Mouse (Mus musculus) adrenal gland, adult 2 months (tissue): ENCODE data around the gene Zfp646. TPM values are rescaled to one million over a fixed set of nuclear protein-coding genes. Genes with fewer than 3 reads are reported as not detected.
"Not testable (repeated sequence)": the region's sequence is repeated elsewhere in the genome, so short reads cannot be mapped to it uniquely, and the experiment has no call there.

Experiments used
- DNase-seq: peaks from one replicate; pipeline ENCODE4 v3.0.0; 2021
- long read RNA-seq: library from polyadenylated mRNA; stranded (forward); transcript quantifications from one replicate; pipeline ENCODE4 v2.0.0, GENCODE M21; 2021
- polyA plus RNA-seq: library from polyadenylated mRNA; depleted of rRNA; stranded (reverse); fragments of >200 nt; gene quantifications from 2 replicates; pipeline ENCODE4 v1.2.3, GENCODE M21; 2012; rRNA removed
- total RNA-seq, 2 experiments: library from RNA; stranded (reverse); gene quantifications; 2 replicates each; pipeline ENCODE4 v1.2.3; 2021

Gene Zfp646
- total RNA-seq (10 to 100 TPM; 28.9 to 33.1 TPM), polyA plus RNA-seq (14.1 and 15.9 TPM in 2 replicates)
- long read RNA-seq, partial matches to known transcripts: 1 of 2 reads
- long read RNA-seq, other reads (novel, unspliced or antisense): 1 of 2 reads

DNA sequence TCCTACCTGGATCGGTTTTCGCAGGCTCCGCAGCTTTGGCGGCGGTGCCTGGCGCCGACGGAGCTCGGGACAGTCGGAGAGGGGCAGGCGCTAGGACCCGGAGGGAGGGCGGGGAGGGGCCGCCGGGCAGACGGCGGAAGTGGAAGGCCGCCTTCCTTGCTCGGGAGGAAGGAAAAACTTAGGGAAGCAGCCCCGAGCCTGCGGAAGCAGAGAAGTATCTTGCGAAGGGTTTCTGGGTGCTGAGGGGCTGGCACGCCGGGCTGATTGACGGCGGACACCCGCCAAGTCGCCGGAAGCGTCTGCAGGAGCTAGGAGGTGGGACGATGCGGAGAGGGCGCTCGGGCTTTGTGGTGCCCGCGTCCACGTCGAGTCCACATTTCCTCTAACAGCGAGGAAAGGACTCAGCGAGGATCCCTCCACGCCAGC lies at the start of gene Zfp646:
Gene Zfp646 (plus strand): TSS at position 181 of the 426 bp plus-strand sequence.
- DNase-seq: peak; percentile 88

- no peak for DNase-seq
These were observed 40.5 kb upstream of the Zfp646 start for GRCm38 (mm10) chr7:127835550-127835949.

DNA sequence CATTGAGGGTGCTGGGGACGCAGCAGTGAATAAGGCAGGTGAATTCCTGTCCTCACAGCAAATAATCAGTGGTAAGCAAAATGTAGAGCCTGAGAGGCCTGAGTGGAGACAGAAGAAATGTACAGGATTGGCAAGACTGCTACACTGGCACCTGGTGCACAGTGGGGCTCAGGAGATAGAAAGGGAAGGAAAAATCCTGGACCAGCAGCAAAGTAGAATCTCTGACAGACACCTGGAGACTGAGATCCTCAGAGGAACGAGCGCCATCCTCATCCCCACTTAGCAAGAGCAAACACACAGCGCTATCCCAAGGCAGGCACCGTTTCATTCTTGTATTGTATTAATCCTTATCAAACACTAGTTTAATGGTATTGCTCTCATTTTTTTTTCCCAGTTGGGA lies 38.5 kb upstream of the Zfp646 start:
- no peak for DNase-seq

GRCm38 (mm10) chr7:127837878-127838277 lies 38.1 kb upstream of the Zfp646 start:
- DNase-seq: not testable (repeated sequence)

GRCm38 (mm10) chr7:127840031-127840430 lies 36.0 kb upstream of the Zfp646 start:
- DNase-seq: not testable (repeated sequence)

- peak; percentile 62 for DNase-seq
These were observed 35.1 kb upstream of the Zfp646 start for GRCm38 (mm10) chr7:127840886-127841285.

- DNase-seq: peak; percentile 97
These were observed 34.6 kb upstream of the Zfp646 start for GRCm38 (mm10) chr7:127841340-127842000.

- DNase-seq: peak; percentile 87
These were observed 33.9 kb upstream of the Zfp646 start for GRCm38 (mm10) chr7:127842001-127842718.

GRCm38 (mm10) chr7:127849973-127850875 lies 25.8 kb upstream of the Zfp646 start:
- DNase-seq: no peak

GRCm38 (mm10) chr7:127850906-127851305 lies 25.1 kb upstream of the Zfp646 start:
- peak; percentile 24 for DNase-seq

- DNase-seq: no peak
These were observed 17.8 kb upstream of the Zfp646 start for GRCm38 (mm10) chr7:127858258-127858657.

DNA sequence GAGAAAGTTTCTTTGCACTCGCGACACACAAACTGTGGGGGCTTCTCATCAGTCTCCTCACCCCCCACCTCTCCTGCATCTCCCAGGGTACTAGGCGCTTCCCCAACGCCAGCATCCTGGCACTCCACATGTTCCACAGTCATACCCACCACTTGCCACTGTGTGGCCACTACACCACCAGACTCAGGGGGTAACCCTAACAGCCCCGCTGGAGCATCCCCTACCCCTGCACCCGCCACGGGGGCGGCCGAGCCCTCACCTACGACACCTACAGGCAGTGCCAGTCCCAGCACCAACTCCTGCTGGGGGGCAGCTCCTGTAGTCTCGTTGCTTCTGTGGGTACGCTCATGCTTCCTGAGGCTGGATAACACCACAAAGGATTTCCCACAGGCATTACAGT lies 9.6 kb upstream of the Zfp646 start:
- DNase-seq: no peak

GRCm38 (mm10) chr7:127867641-127868040 lies 8.4 kb upstream of the Zfp646 start:
- no peak for DNase-seq

- no peak for DNase-seq
These were observed 6.7 kb upstream of the Zfp646 start for GRCm38 (mm10) chr7:127869149-127869810.

GRCm38 (mm10) chr7:127870136-127870821 lies 5.7 kb upstream of the Zfp646 start:
- DNase-seq: no peak

- DNase-seq: no peak
These were observed 1.0 kb upstream of the Zfp646 start for GRCm38 (mm10) chr7:127874812-127875626.

- peak; percentile 95 for DNase-seq
These were observed 407 bp upstream of the Zfp646 start for GRCm38 (mm10) chr7:127875627-127876001.

DNA sequence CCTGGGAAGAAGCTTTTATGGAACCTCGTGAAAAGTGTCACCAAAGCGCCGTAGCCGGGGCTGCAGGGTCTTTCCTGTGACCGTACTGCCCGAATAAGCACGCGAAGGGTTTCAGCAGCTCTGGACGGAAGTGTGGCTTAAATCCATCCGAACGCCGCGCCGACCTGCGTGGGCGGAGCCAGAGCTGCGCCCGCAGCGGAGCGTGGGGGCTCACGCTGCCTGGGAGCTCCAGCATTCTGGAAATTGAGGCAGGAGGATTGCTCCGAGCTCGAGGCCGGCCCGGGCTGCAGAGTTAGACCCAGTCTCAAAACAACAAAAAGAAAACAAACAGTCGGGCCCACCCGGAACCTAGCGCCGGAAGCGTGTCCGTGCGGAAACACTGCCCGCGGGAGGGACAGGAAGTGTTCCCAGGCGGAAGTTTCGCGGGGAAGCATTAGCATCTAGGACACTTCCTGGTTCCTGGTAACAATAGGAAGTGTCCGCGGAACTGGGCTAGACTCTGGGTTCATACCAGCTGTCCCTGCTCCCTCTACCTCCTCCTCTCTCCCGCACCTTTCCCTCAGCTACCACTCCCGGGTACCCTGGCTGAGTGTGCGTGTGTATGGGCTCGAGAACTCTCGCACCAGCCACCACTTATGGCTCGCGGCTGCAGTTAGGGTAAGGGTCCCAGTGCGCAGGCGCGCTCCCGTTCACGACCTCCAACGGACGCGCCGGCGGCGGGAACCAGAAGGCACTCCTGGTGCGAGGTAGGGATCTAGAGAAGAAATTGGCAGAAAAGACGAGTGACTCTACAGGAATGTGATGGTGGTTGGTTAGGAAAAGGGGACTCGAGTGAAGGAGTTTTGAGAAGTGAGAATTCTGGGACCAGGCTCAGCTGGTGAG lies 687 bp downstream of the Zfp646 start, which contains the start of gene Zfp668:
Gene Zfp668 (minus strand): TSS at position 362 of the 882 bp plus-strand sequence.
- DNase-seq: peak; percentile 91

GRCm38 (mm10) chr7:127879301-127879700 lies 3.3 kb downstream of the Zfp646 start:
- no peak for DNase-seq
